8 mouse cellular contexts compared by ENCODE assay signal in genomic region chr16:97288634-97289033, GRCm38 (mm10).
DNase-seq lines count a peak whose midpoint lies in the region; ATAC-seq and TF ChIP-seq lines count a peak whose summit lies in the region.

No protein-coding gene starts in this region.

- H3K4me1 ChIP-seq in heart, adult 2 months (ENCODE audit: control insufficient read depth, insufficient read depth, low read length): peaks cover 5% of the 10 kb centered on the region
- peaks cover 10% of the 10 kb centered on the region; the same call in 1 of the 2 replicates for H3K4me1 ChIP-seq in heart, embryonic 10.5 days

- intact Hi-C loops in heart, adult 2 months (cut with DNase I): no loop called here

- ATAC-seq in megakaryocyte progenitor cell, adult 5-6 weeks (replicated peaks; ENCODE audit: poor library complexity): peak; percentile 73
- no peak for ATAC-seq in monocyte, adult 5-6 weeks (replicated peaks; ENCODE audit: insufficient number of reproducible peaks, low FRiP score, low TSS enrichment, poor library complexity, severe bottlenecking)

- WGBS in heart, adult 2 months: 3% methylated on average over 8 of the region's 8 CpGs
- WGBS in heart, embryonic 10.5 days: 32% methylated on average over 8 of the region's 8 CpGs

- no peaks in the 10 kb centered on the region for H3K36me3 ChIP-seq in heart, adult 2 months (ENCODE audit: control insufficient read depth, insufficient read depth, low read length)
- no peaks in the 10 kb centered on the region for H3K36me3 ChIP-seq in heart, embryonic 10.5 days

- TF ChIP-seq CTCF in heart, adult 2 months (IDR thresholded peaks at IDR 0.05): no peak

- H3K79me2 ChIP-seq in heart, adult 2 months (replicated peaks; ENCODE audit: control insufficient read depth, insufficient read depth, low read length): no peaks in the 10 kb centered on the region

- no peak overlapping the region for H3K4me3 ChIP-seq in heart, adult 2 months
- no peak overlapping the region for H3K4me3 ChIP-seq in heart, embryonic 10.5 days

- no peaks in the 10 kb centered on the region for H3K27me3 ChIP-seq in heart, adult 2 months (ENCODE audit: control insufficient read depth, insufficient read depth, low read length)
- no peaks in the 10 kb centered on the region for H3K27me3 ChIP-seq in heart, embryonic 10.5 days (ENCODE audit: insufficient read depth, poor library complexity, severe bottlenecking)

- TF ChIP-seq POLR2A in heart, adult 2 months (IDR thresholded peaks at IDR 0.05; ENCODE audit: insufficient read depth, low read depth, low read length): no peak

- TF ChIP-seq EP300 in heart, adult 2 months (IDR thresholded peaks at IDR 0.05; ENCODE audit: insufficient read depth, low read depth, low read length): no peak

- DNase-seq in heart, adult 2 months: peak; percentile 27 to 36
- DNase-seq in heart, embryonic 10.5 days (ENCODE audit: low spot score): no peak
- peak; percentile 97 for DNase-seq in 416B (ENCODE audit: low read depth)
- DNase-seq in adrenal gland, postnatal 25 days: peak; percentile 55
- DNase-seq in heart, postnatal 4 days: peak; percentile 73
- DNase-seq in cerebellum, adult 9-11 months: no peak

- no peak overlapping the region for H3K27ac ChIP-seq in heart, adult 2 months
- no peak overlapping the region for H3K27ac ChIP-seq in heart, embryonic 10.5 days

- H3K9ac ChIP-seq in heart, adult 2 months (ENCODE audit: low read depth, low read length): no peak overlapping the region

- H3K9me3 ChIP-seq in heart, embryonic 10.5 days: no peaks in the 10 kb centered on the region

Comparison
In these comparisons a context has a peak if more than half of its experiments do, and no peak if none do; other contexts are left out.
1. DNase-seq: peak in heart, adult 2 months (2 of 2), 416B (single experiment), adrenal gland, postnatal 25 days (single experiment) and heart, postnatal 4 days (single experiment); none in heart, embryonic 10.5 days (single experiment) and cerebellum, adult 9-11 months (single experiment).